Mouse (Mus musculus) CD4-positive, CD25-positive, alpha-beta regulatory T cell, adult 2 months (primary cell): ENCODE data around the gene Pramel7.
"Not testable (repeated sequence)": the region's sequence is repeated elsewhere in the genome, so short reads cannot be mapped to it uniquely, and the experiment has no call there.

Experiments
- DNase-seq: peaks from one replicate; pipeline ENCODE4 v3.0.0-alpha.2; 2012; ENCODE audit warnings: low read depth, low spot score

The Pramel7 gene

GRCm38 (mm10) chr2:87496993-87497392 lies at the start of gene Pramel7:
Gene Pramel7, minus strand, starts transcription at chr2:87497093.
- DNase-seq: not testable (repeated sequence)

GRCm38 (mm10) chr2:87545442-87545841 lies 48.5 kb upstream of the Pramel7 start, which contains the start of gene Olfr1128:
Gene Olfr1128, minus strand, starts transcription at chr2:87545542.
- no peak for DNase-seq

GRCm38 (mm10) chr2:87534826-87535225 lies 37.9 kb upstream of the Pramel7 start:
- no peak for DNase-seq

- no peak for DNase-seq
Measured at GRCm38 (mm10) chr2:87531496-87531895, 34.6 kb upstream of the Pramel7 start, which contains the start of gene Olfr153. Gene Olfr153, plus strand, starts transcription at chr2:87531796.

GRCm38 (mm10) chr2:87525899-87526616 lies 29.2 kb upstream of the Pramel7 start:
- DNase-seq: not testable (repeated sequence)

GRCm38 (mm10) chr2:87520651-87521050 lies 23.8 kb upstream of the Pramel7 start:
- DNase-seq: no peak

- no peak for DNase-seq
Measured at GRCm38 (mm10) chr2:87516581-87516980, 19.7 kb upstream of the Pramel7 start.

GRCm38 (mm10) chr2:87515457-87516060 lies 18.7 kb upstream of the Pramel7 start:
- DNase-seq: no peak

GRCm38 (mm10) chr2:87515046-87515445 lies 18.2 kb upstream of the Pramel7 start:
- no peak for DNase-seq

GRCm38 (mm10) chr2:87506265-87506664 lies 9.4 kb upstream of the Pramel7 start, which contains the start of gene Pramel6:
Gene Pramel6, plus strand, starts transcription at chr2:87506565.
- no peak for DNase-seq

- no peak for DNase-seq
Measured at GRCm38 (mm10) chr2:87482276-87482675, 14.6 kb downstream of the Pramel7 start.

GRCm38 (mm10) chr2:87481158-87481557 lies 15.7 kb downstream of the Pramel7 start:
- no peak for DNase-seq

- DNase-seq: no peak
Measured at GRCm38 (mm10) chr2:87480207-87480606, 16.7 kb downstream of the Pramel7 start.

GRCm38 (mm10) chr2:87461769-87462168 lies 35.1 kb downstream of the Pramel7 start:
- DNase-seq: no peak

- no peak for DNase-seq
Measured at GRCm38 (mm10) chr2:87453662-87454061, 43.2 kb downstream of the Pramel7 start, which contains the start of gene Olfr1126. Gene Olfr1126, plus strand, starts transcription at chr2:87453962.
